Mouse (Mus musculus): Measurements from ENCODE around the gene Otc.

DNA sequence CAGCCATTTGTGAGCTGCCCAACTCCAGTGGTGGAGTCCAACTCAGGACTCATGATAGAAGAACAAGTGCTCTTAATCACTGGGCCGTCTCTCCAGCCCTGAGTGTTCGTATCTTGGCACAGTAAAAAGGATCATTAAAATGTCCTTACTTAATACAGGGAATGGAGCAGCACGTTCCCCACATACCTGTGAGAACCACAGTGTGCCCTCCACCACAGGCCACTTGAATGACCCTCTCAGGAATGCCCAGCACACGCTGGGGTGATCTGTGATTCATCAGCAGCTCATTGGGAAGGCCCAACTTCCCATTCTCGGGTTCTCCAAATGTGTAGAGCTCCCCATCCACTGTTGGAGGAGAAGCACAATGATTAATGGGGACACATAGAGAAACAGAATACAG, 46.2 kb upstream of the Otc start:
- TF ChIP-seq POLR2A (IDR thresholded peaks at IDR 0.05; ENCODE audit: control insufficient read depth, extremely low read depth, insufficient read depth, low read length, poor library complexity), result no peak
- TF ChIP-seq CTCF (IDR thresholded peaks at IDR 0.05; ENCODE audit: borderline replicate concordance, control insufficient read depth, extremely low read depth, insufficient read depth, low read length, poor library complexity), result no peak
